Mouse (Mus musculus) heart, postnatal 0 days (tissue): ENCODE results near the gene Cenpo. TPM values are rescaled to one million over a fixed set of nuclear protein-coding genes. Genes with fewer than 3 reads are reported as not detected.

ENCODE experiments used
- ATAC-seq: fragments of 200-750 bp; cut with Nextera tagmentation; 2 replicates; pipeline ENCODE4 v1.8.0; 2017; ENCODE audit warnings: low read depth, moderate number of reproducible peaks, moderate library complexity; ENCODE audit not compliant: insufficient read depth
- DNase-seq: peaks from one replicate; pipeline ENCODE4 v3.0.0-alpha.2; 2016; ENCODE audit warnings: low spot score
- H3K27ac ChIP-seq: fragments of 300-500 bp; sonication (generic); 2 replicates; pipeline ENCODE4 v1.5.1; 2014; ENCODE audit warnings: low read depth, mild to moderate bottlenecking
- H3K27me3 ChIP-seq: fragments of 300-500 bp; sonication (generic); 2 replicates; pipeline ENCODE4 v1.6.1; 2014; ENCODE audit warnings: low read length, mixed read lengths; ENCODE audit not compliant: control insufficient read depth, insufficient read depth
- H3K36me3 ChIP-seq: fragments of 300-500 bp; sonication (generic); replicated peaks from 2 replicates; pipeline ENCODE4 v1.6.1; 2014; ENCODE audit warnings: low read length, mixed read lengths; ENCODE audit not compliant: control insufficient read depth, insufficient read depth
- H3K4me1 ChIP-seq: fragments of 300-500 bp; sonication (generic); 2 replicates; pipeline ENCODE4 v1.6.1; 2014; ENCODE audit warnings: antibody characterized with exemption; ENCODE audit not compliant: control insufficient read depth, insufficient read depth
- H3K4me2 ChIP-seq: fragments of 300-500 bp; sonication (generic); 2 replicates; pipeline ENCODE4 v1.6.1; 2014; ENCODE audit warnings: low read depth, mild to moderate bottlenecking, low read length, moderate library complexity
- H3K4me3 ChIP-seq: fragments of 300-500 bp; sonication (generic); 2 replicates; pipeline ENCODE4 v1.5.1; 2014; ENCODE audit warnings: low read depth, low read length
- H3K9ac ChIP-seq: fragments of 300-500 bp; sonication (generic); replicated peaks from 2 replicates; pipeline ENCODE4 v1.6.1; 2014; ENCODE audit warnings: low read depth, low read length, mixed read lengths
- H3K9me3 ChIP-seq: fragments of 300-500 bp; sonication (generic); replicated peaks from 2 replicates; pipeline ENCODE4 v1.6.1; 2016; ENCODE audit warnings: low read length; ENCODE audit not compliant: control insufficient read depth
- CTCF ChIP-seq: IDR thresholded peaks from 2 replicates; pipeline ENCODE4 v1.5.1; 2016; ENCODE audit warnings: antibody characterized with exemption, control low read depth, low read depth
- EP300 ChIP-seq: IDR thresholded peaks from 2 replicates; pipeline ENCODE4 v1.6.1; 2016; ENCODE audit warnings: antibody characterized with exemption, low read depth
- WGBS: fragments of 180-500 bp; shearing (Covaris S2); extraction: QIAGEN DNeasy Blood & Tissue Kit; methylation state at CpG from one replicate; pipeline ENCODE4 v1.1.7; 2014; 5-methylcytosine and 5-hydroxymethylcytosine counted together
- polyA plus RNA-seq: library from polyadenylated mRNA; unstranded; fragments of >200 nt; fragmentation: Nextera tagmentation; extraction: Ambion mirVana; gene quantifications from 2 replicates; pipeline ENCODE4 v1.2.1, GENCODE M21; 2015
- total RNA-seq: library from RNA; depleted of rRNA; stranded (reverse); fragments of >200 nt; gene quantifications from 2 replicates; pipeline ENCODE4 v1.2.3, GENCODE M21; 2014; ENCODE audit warnings: low replicate concordance; rRNA removed

Cenpo gene
- total and polyA plus RNA-seq, 2 experiments from 2014 or later: 3.1 to 14.2 TPM

GRCm38 (mm10) chr12:4158868-4159632 is 75.0 kb downstream of the Cenpo start:
- H3K27me3 ChIP-seq: no peaks in the 10 kb centered on the region
- 85% methylated on average over 7 of the region's 7 CpGs for WGBS
- H3K4me3 ChIP-seq: no peak overlapping the region
- H3K4me2 ChIP-seq: no peak overlapping the region
- no peaks in the 10 kb centered on the region for H3K36me3 ChIP-seq
- TF ChIP-seq EP300 (no peak), CTCF (no peak)
- no peak overlapping the region for H3K27ac ChIP-seq
- H3K4me1 ChIP-seq: 0 out of 2 replicates have a peak, but pooled peaks cover 5% of the 10 kb centered on the region
- ATAC-seq: no peak
- no peak overlapping the region for H3K9ac ChIP-seq
- no peaks in the 10 kb centered on the region for H3K9me3 ChIP-seq
- DNase-seq: no peak

DNA sequence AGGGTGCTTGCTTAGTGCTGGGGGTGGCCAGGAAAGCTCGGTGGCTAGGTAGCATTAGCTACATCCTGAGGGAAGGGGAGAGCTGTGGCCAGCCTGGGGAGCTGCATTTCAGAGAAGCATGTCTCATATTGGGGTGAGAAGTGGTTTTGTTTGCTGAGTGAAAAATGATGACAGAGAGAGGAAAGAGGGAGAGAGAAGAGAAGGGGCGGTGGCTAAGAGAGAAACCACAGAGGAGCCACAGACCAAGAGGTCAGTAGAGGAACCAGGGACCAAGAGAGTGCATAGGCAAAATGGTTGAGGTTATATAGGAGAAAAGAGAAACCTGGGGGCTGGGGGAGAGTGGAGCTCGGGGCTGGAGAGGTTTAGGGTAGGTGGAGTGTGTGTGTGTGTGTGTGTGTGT is 75.9 kb downstream of the Cenpo start:
- Histone ChIP-seq H3K4me2 (no peak overlapping the region), H3K4me1 (0 out of 2 replicates have a peak, but pooled peaks cover 5% of the 10 kb centered on the region), H3K9me3 (no peaks in the 10 kb centered on the region), H3K9ac (no peak overlapping the region), H3K4me3 (no peak overlapping the region), H3K36me3 (no peaks in the 10 kb centered on the region), H3K27ac (no peak overlapping the region), H3K27me3 (no peaks in the 10 kb centered on the region)
- WGBS: 73% methylated on average over 3 of the region's 3 CpGs
- DNase-seq (no peak), ATAC-seq (no peak)
- TF ChIP-seq EP300 (no peak), CTCF (no peak)

- Histone ChIP-seq H3K9me3 (no peaks in the 10 kb centered on the region), H3K4me3 (no peak overlapping the region), H3K27ac (no peak overlapping the region), H3K9ac (no peak overlapping the region), H3K27me3 (no peaks in the 10 kb centered on the region), H3K4me1 (0 out of 2 replicates have a peak, but pooled peaks cover 5% of the 10 kb centered on the region), H3K4me2 (no peak overlapping the region), H3K36me3 (no peaks in the 10 kb centered on the region)
- no peak for TF ChIP-seq CTCF
- TF ChIP-seq EP300: no peak
- ATAC-seq (no peak), DNase-seq (no peak)
- WGBS: 37% methylated on average over 2 of the region's 2 CpGs
Observed at GRCm38 (mm10) chr12:4157466-4157865, 76.6 kb downstream of the Cenpo start.

- no peak overlapping the region for H3K9ac ChIP-seq
- WGBS: 83% methylated on average over 3 of the region's 3 CpGs
- TF ChIP-seq CTCF (no peak), EP300 (no peak)
- no peak for ATAC-seq
- H3K4me3 ChIP-seq: no peak overlapping the region
- no peak for DNase-seq
- no peaks in the 10 kb centered on the region; the same call in 1 of the 2 replicates for H3K4me1 ChIP-seq
- H3K27ac ChIP-seq: no peak overlapping the region
- H3K27me3 ChIP-seq: no peaks in the 10 kb centered on the region
- no peaks in the 10 kb centered on the region for H3K36me3 ChIP-seq
- no peak overlapping the region for H3K4me2 ChIP-seq
- no peaks in the 10 kb centered on the region for H3K9me3 ChIP-seq
Observed at GRCm38 (mm10) chr12:4151969-4152368, 82.1 kb downstream of the Cenpo start.

GRCm38 (mm10) chr12:4150936-4151335 is 83.2 kb downstream of the Cenpo start:
- no peak overlapping the region for H3K4me3 ChIP-seq
- H3K36me3 ChIP-seq: no peaks in the 10 kb centered on the region
- no peaks in the 10 kb centered on the region; the same call in 1 of the 2 replicates for H3K4me1 ChIP-seq
- TF ChIP-seq EP300 (no peak), CTCF (no peak)
- WGBS: 17% methylated on average over 2 of the region's 2 CpGs
- DNase-seq (no peak), ATAC-seq (no peak)
- H3K9me3 ChIP-seq: no peaks in the 10 kb centered on the region
- H3K9ac ChIP-seq: no peak overlapping the region
- H3K27ac ChIP-seq: no peak overlapping the region
- no peaks in the 10 kb centered on the region for H3K27me3 ChIP-seq
- H3K4me2 ChIP-seq: no peak overlapping the region

Other genes with a start within 250 kb of the Cenpo start
- 6.8 TPM in 2 replicates for gene Efr3b, start 195.4 kb downstream of the Cenpo start, total RNA-seq
- gene Efr3b, start 195.4 kb downstream of the Cenpo start, polyA plus RNA-seq: 1.6 TPM in 2 replicates
- gene Dnajc27, start 151.7 kb downstream of the Cenpo start, total RNA-seq: 12.6 and 15.9 TPM in 2 replicates
- gene Dnajc27, start 151.7 kb downstream of the Cenpo start, polyA plus RNA-seq: 3.4 and 3.6 TPM in 2 replicates
- gene Adcy3, start 101.2 kb downstream of the Cenpo start, total RNA-seq: 5.6 and 7.5 TPM in 2 replicates
- gene Adcy3, start 101.2 kb downstream of the Cenpo start, polyA plus RNA-seq: 1.2 and 1.5 TPM in 2 replicates
- 3.4 and 9.6 TPM in 2 replicates for gene Ptrhd1, start 267 bp downstream of the Cenpo start, total RNA-seq
- 6.5 and 7.2 TPM in 2 replicates for gene Ptrhd1, start 267 bp downstream of the Cenpo start, polyA plus RNA-seq
- 15.6 and 32.3 TPM in 2 replicates for gene Ncoa1, start 242.9 kb upstream of the Cenpo start, total RNA-seq
- 7.3 and 7.8 TPM in 2 replicates for gene Ncoa1, start 242.9 kb upstream of the Cenpo start, polyA plus RNA-seq